Mouse (Mus musculus) embryonic fibroblast, embryonic 13.5 days (primary cell): ENCODE measurements at regions not wholly inside any gene's neighbourhood (a gene's known extent, or its start where the extent isn't known, plus 50 kb on each side); places are given as distances from the start of the nearest gene placed in this dataset.
A peak's percentile ranks its signal among the peaks of the same experiment; 100 is the strongest.

Source experiments
- H3K27ac ChIP-seq: 2 replicates; pipeline ENCODE4 v1.5.1; 2012; ENCODE audit warnings: low read length, control low read depth, inconsistent platforms; ENCODE audit not compliant: insufficient read depth
- H3K4me1 ChIP-seq: 2 replicates; pipeline ENCODE4 v1.6.1; 2011; ENCODE audit warnings: low read length; ENCODE audit not compliant: control insufficient read depth, insufficient read depth
- H3K4me3 ChIP-seq: 2 replicates; pipeline ENCODE4 v1.5.1; 2011; ENCODE audit warnings: mild to moderate bottlenecking, control low read depth, low read length; ENCODE audit not compliant: insufficient read depth
- CTCF ChIP-seq: IDR thresholded peaks from 2 replicates; pipeline ENCODE4 v1.5.1; 2011; ENCODE audit warnings: mild to moderate bottlenecking, control low read depth, low read length, moderate library complexity, borderline replicate concordance; ENCODE audit not compliant: insufficient read depth
- POLR2A ChIP-seq: IDR thresholded peaks from 2 replicates; pipeline ENCODE4 v1.6.1; 2011; ENCODE audit warnings: low read depth, mild to moderate bottlenecking, control low read depth, low read length, moderate library complexity

DNA sequence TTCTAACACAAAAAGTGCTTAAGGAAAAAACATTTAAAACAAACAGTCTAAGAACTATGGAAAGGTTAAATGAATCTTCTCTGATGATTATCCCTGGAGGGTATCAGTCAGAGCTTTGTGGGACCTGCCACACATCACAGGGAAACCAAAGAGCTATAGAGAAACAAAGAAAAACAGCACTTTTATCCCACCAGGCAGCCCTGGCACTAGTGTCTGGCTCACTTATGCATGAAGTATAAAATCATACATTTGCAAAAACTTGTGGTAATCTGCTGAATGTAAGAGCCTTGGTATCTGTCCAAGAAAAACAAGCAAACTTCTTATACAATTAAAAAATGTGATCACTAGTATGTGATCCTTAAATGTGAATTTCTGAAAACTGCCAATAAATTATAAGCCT lies 972.4 kb upstream of the Ctnnd2 start:
- H3K4me1 ChIP-seq = no peaks in the 10 kb centered on the region
- no peak overlapping the region for H3K4me3 ChIP-seq
- TF ChIP-seq POLR2A (no peak), CTCF (no peak)
- H3K27ac ChIP-seq = no peak overlapping the region

DNA sequence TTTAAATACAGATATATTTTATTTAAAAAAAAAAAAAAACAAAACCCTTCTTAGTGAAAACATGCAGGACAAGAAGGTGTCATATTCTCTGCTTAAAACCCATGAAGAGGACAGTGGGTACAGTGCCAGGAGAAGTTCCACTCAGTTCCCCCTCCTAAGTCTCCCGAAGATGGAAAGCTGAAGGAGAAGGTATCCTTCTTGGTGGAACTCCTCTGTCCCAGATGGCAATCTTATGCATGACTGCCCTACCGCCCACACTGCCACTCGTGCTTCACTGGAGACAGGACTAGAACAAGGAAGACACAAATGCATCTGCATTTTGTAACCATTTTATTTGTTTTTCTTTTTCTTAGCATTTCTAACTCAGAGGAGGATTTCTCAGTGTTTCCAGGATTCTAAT lies 948.7 kb upstream of the Ctnnd2 start:
- H3K4me1 ChIP-seq = no peaks in the 10 kb centered on the region
- no peak overlapping the region for H3K27ac ChIP-seq
- TF ChIP-seq POLR2A (no peak), CTCF (no peak)
- no peak overlapping the region for H3K4me3 ChIP-seq

DNA sequence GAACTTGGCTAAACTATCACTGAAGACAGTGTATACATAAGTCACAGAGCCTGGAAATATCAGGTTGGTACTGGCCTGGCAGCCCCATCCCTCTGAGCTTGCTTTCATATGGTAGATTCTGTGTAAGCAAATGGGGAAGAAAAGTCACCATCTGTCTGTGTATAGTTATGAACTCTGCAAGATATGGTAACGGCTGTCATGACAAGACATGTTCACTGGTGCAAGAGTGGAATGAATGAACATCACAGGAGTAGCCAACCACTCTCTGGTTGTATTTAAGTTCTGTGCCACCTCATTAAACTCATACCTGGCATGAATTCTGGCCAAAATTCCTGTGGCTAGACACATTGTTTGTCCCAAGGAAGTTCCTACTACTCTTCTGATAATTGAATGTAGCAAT lies 945.5 kb upstream of the Ctnnd2 start:
- H3K27ac ChIP-seq = no peak overlapping the region
- TF ChIP-seq POLR2A (no peak), CTCF (no peak)

DNA sequence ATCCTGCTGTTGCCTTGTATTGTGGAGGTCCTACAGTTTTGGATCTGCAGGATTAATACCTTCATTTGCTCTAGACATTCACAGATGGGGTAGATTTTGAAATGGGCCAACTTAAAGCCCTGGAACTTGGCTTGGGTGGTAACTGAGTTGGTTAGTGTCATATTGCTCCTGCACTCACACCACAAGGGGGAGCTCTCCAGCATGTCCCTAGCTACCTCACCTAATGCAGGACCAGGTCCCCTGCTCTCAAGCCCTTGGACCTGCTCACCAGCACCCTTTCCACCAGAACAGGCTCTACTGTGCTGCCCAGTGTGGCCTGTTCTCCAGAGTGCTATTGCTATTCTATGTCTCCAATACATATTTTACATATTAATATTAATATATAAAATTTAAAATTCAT lies 937.8 kb upstream of the Ctnnd2 start:
- TF ChIP-seq CTCF (peak; percentile 34; the same call in 1 of the 2 replicates), POLR2A (no peak)
- no peaks in the 10 kb centered on the region for H3K4me1 ChIP-seq
- no peak overlapping the region for H3K4me3 ChIP-seq
- no peak overlapping the region for H3K27ac ChIP-seq

More for the DNA sequence above, 945.5 kb upstream of the Ctnnd2 start:
- H3K4me3 ChIP-seq = no peak overlapping the region
- H3K4me1 ChIP-seq = no peaks in the 10 kb centered on the region

DNA sequence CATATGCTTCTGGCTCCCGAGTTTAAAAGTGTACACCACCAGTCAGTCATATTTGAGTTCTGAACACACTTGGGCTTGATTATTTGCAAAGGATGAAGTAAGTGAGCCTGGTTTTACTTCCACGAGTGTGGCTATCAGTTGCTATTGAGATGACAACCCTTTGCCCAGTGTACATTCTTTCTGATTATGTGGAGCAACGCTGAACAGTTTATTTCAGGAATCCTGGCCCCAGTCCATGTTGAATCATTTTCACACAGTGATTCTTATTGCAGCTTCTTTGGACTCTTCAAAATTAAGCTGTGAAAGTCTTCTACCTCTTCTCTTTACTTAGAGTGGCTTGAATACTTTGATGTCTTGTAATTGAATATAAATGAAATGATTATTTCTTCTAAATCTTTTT lies 917.2 kb upstream of the Ctnnd2 start:
- no peak for TF ChIP-seq CTCF
- TF ChIP-seq POLR2A = no peak

DNA sequence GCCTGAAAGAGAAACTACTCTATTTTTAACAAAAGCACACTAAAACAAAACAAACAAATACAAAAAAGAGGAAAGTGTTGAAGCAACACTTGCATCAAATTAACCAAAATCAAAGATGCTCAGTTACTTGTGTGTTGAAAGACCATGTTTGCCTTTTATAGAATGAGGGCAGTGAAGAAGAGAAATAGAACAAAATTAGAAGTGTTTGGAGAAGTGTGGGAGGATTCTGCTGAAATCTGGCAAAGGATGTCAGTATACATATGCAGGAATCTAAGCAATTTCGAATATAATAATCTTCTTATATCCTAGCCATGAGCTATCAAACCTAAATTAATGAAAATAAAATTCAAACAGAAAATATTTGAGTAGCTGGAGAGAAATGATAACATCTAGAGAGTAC lies 905.6 kb upstream of the Ctnnd2 start:
- H3K4me3 ChIP-seq = no peak overlapping the region

More for the DNA sequence above, 917.2 kb upstream of the Ctnnd2 start:
- H3K4me3 ChIP-seq = no peak overlapping the region
- H3K27ac ChIP-seq = no peak overlapping the region
- no peaks in the 10 kb centered on the region for H3K4me1 ChIP-seq

DNA sequence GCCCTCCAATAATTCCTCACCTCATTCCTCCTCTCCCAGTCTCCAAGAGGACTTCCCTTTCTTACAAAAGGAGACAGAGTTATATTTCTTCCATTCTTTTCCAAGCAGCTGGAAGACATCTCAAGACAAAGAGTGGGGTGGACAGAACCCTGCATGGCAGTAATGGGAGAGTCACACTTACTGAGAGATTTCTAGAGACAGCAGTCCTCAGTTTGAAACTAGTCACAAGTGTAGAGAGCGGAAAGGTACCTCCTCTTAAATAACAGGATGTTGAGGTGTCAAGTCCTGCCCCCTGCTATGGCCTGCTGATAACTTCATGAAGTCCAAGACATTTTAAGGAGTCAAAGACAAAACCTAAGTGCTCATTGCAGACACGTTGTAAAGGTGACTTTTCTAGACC lies 875.9 kb upstream of the Ctnnd2 start:
- TF ChIP-seq CTCF = no peak
- TF ChIP-seq POLR2A = no peak
- Histone ChIP-seq H3K27ac (no peak overlapping the region), H3K4me3 (no peak overlapping the region), H3K4me1 (no peaks in the 10 kb centered on the region)

More for the DNA sequence above, 905.6 kb upstream of the Ctnnd2 start:
- Histone ChIP-seq H3K4me1 (no peaks in the 10 kb centered on the region), H3K27ac (no peak overlapping the region)
- TF ChIP-seq POLR2A (no peak), CTCF (no peak)
